In genomic region chr7:45725713-45726112, GRCm38 (mm10) we compare ENCODE assay signal across 34 mouse cellular contexts. TPM values are rescaled to one million over a fixed set of nuclear protein-coding genes. Genes with fewer than 3 reads are reported as not detected.
DNase-seq lines count a peak whose midpoint lies in the region; ATAC-seq lines count a peak whose summit lies in the region.
"Had no signal": no experiment of that assay in that cellular context is flagged by ENCODE, and none has a peak within 500 bp of the region (broad histone marks: within the 10 kb centered on the region; RNA-seq: fewer than 3 reads in every experiment).

Spaca4 (minus strand) TSS chr7:45725813.

- no peaks in the 10 kb centered on the region for H3K27me3 ChIP-seq in heart, embryonic 11.5 days (ENCODE audit: control insufficient read depth, insufficient read depth, low read length)
- H3K27me3 ChIP-seq in embryonic facial prominence, embryonic 10.5 days (replicated peaks; ENCODE audit: low read depth, poor library complexity, severe bottlenecking): no peaks in the 10 kb centered on the region
- H3K27me3 ChIP-seq in limb, embryonic 11.5 days (ENCODE audit: control insufficient read depth, insufficient read depth, low read length): no peaks in the 10 kb centered on the region
- no peaks in the 10 kb centered on the region for H3K27me3 ChIP-seq in kidney, embryonic 14.5 days (ENCODE audit: control insufficient read depth, insufficient read depth, low read length)
- H3K27me3 ChIP-seq: neural tube, embryonic 13.5 days; Patski had no signal

- H3K9ac ChIP-seq in heart, embryonic 11.5 days (ENCODE audit: low read depth, low read length): peak within 1 kb of the TSS; percentile 5; the same call in 1 of the 2 replicates
- 0 out of 2 replicates have a peak within 1 kb of the TSS, but pooled peaks have one; percentile 7 for H3K9ac ChIP-seq in limb, embryonic 11.5 days (ENCODE audit: low read length)
- H3K9ac ChIP-seq in kidney, embryonic 14.5 days (ENCODE audit: low read depth, low read length): no peak within 1 kb of the TSS
- H3K9ac ChIP-seq: liver, postnatal 0 days; neural tube, embryonic 13.5 days had no signal

- H3K4me3 ChIP-seq in heart, embryonic 11.5 days (ENCODE audit: low read depth, low read length): no peak within 1 kb of the TSS
- H3K4me3 ChIP-seq in embryonic facial prominence, embryonic 10.5 days: peak within 1 kb of the TSS; percentile 13; the same call in 1 of the 2 replicates
- H3K4me3 ChIP-seq in limb, embryonic 11.5 days (ENCODE audit: low read depth, low read length): 0 out of 2 replicates have a peak within 1 kb of the TSS, but pooled peaks have one; percentile 5
- no peak within 1 kb of the TSS for H3K4me3 ChIP-seq in kidney, embryonic 14.5 days (ENCODE audit: low read length)
- H3K4me3 ChIP-seq: forebrain, embryonic 10.5 days; left cerebral cortex, adult 2 months; midbrain, embryonic 10.5 days; myocyte; neural tube, embryonic 13.5 days had no signal

- H3K4me1 ChIP-seq in heart, embryonic 11.5 days (ENCODE audit: control insufficient read depth, insufficient read depth, low read length): peaks cover 2% of the 10 kb centered on the region; the same call in 1 of the 2 replicates
- peaks cover 19% of the 10 kb centered on the region for H3K4me1 ChIP-seq in embryonic facial prominence, embryonic 10.5 days
- H3K4me1 ChIP-seq in limb, embryonic 11.5 days (ENCODE audit: control insufficient read depth, insufficient read depth, low read length): peaks cover 4% of the 10 kb centered on the region; the same call in 1 of the 2 replicates
- H3K4me1 ChIP-seq in kidney, embryonic 14.5 days (ENCODE audit: control insufficient read depth, insufficient read depth, low read length): 0 out of 2 replicates have a peak, but pooled peaks cover 2% of the 10 kb centered on the region

- H3K27ac ChIP-seq in heart, embryonic 11.5 days (ENCODE audit: low read depth, low read length): no peak within 1 kb of the TSS
- H3K27ac ChIP-seq in embryonic facial prominence, embryonic 10.5 days (replicated peaks): no peak within 1 kb of the TSS
- H3K27ac ChIP-seq in limb, embryonic 11.5 days (replicated peaks; ENCODE audit: low read depth, low read length): no peak within 1 kb of the TSS
- H3K27ac ChIP-seq in kidney, embryonic 14.5 days (ENCODE audit: low read depth, low read length): no peak within 1 kb of the TSS
- H3K27ac ChIP-seq: forebrain, embryonic 10.5 days; left cerebral cortex, adult 2 months; midbrain, embryonic 10.5 days; neural tube, embryonic 13.5 days had no signal

- no peak for ATAC-seq in heart, embryonic 11.5 days (replicated peaks; ENCODE audit: insufficient number of reproducible peaks, low FRiP score, low TSS enrichment)
- no peak for ATAC-seq in limb, embryonic 11.5 days (ENCODE audit: insufficient number of reproducible peaks, low FRiP score, low TSS enrichment, low read depth)
- ATAC-seq in kidney, embryonic 14.5 days (ENCODE audit: low FRiP score, low TSS enrichment): no peak
- ATAC-seq: CD4-positive, CD25-positive, alpha-beta regulatory T cell, adult 4 months; forebrain, embryonic 16.5 days; hindbrain, embryonic 16.5 days; liver, postnatal 0 days; midbrain, embryonic 16.5 days; Patski had no signal

- WGBS in heart, embryonic 11.5 days (ENCODE audit: insufficient replicate concordance): 88% methylated on average over 11 of the region's 11 CpGs
- WGBS in embryonic facial prominence, embryonic 10.5 days: 92% methylated on average over 11 of the region's 11 CpGs
- 90% methylated on average over 11 of the region's 11 CpGs for WGBS in limb, embryonic 11.5 days
- WGBS in kidney, embryonic 14.5 days: 93% methylated on average over 11 of the region's 11 CpGs

- no peak within 1 kb of the TSS for H3K4me2 ChIP-seq in heart, embryonic 11.5 days
- no peak within 1 kb of the TSS for H3K4me2 ChIP-seq in limb, embryonic 11.5 days (ENCODE audit: low read depth, severe bottlenecking)
- no peak within 1 kb of the TSS for H3K4me2 ChIP-seq in kidney, embryonic 14.5 days (replicated peaks; ENCODE audit: low read depth, low read length)
- H3K4me2 ChIP-seq: liver, embryonic 11.5 days; neural tube, embryonic 13.5 days had no signal

- DNase-seq in heart, postnatal 36 days: no peak
- no peak for DNase-seq in embryonic facial prominence, embryonic 10.5 days (ENCODE audit: low spot score)
- no peak for DNase-seq in limb, embryonic 11.5 days (ENCODE audit: low spot score)
- peak; percentile 65 for DNase-seq in testis, postnatal 10 days (ENCODE audit: low spot score)
- DNase-seq in c-Kit-positive CD71-positive TER-119-positive erythroid progenitor cells, embryonic 14.5 days (ENCODE audit: low spot score): no peak
- DNase-seq: cerebellum, adult 9-10 months; gastrocnemius, postnatal 25 days; heart, adult 18-20 months; heart, postnatal 4 days; kidney, adult 2 months; kidney, postnatal 10 days; left cerebral cortex, postnatal 4 days; liver, postnatal 0 days; lung, postnatal 10 days; retina, postnatal 1 day; right cerebral cortex, postnatal 25 days; thymus, postnatal 25 days had no signal

- H3K36me3 ChIP-seq in heart, embryonic 11.5 days (ENCODE audit: control insufficient read depth, insufficient read depth, low read length): peaks cover 30% of the 10 kb centered on the region
- H3K36me3 ChIP-seq in embryonic facial prominence, embryonic 10.5 days (replicated peaks): peaks cover 94% of the 10 kb centered on the region
- H3K36me3 ChIP-seq in limb, embryonic 11.5 days (ENCODE audit: control insufficient read depth, insufficient read depth, low read length): peaks cover 37% of the 10 kb centered on the region
- H3K36me3 ChIP-seq in kidney, embryonic 14.5 days (ENCODE audit: control insufficient read depth, insufficient read depth, low read length): peaks cover 70% of the 10 kb centered on the region

- no peaks in the 10 kb centered on the region for H3K9me3 ChIP-seq in heart, embryonic 11.5 days (replicated peaks; ENCODE audit: control insufficient read depth, low read length)
- no peaks in the 10 kb centered on the region for H3K9me3 ChIP-seq in embryonic facial prominence, embryonic 10.5 days
- H3K9me3 ChIP-seq in limb, embryonic 11.5 days (ENCODE audit: control insufficient read depth, low read length): no peaks in the 10 kb centered on the region
- H3K9me3 ChIP-seq in kidney, embryonic 14.5 days (ENCODE audit: control insufficient read depth, low read length): no peaks in the 10 kb centered on the region
- H3K9me3 ChIP-seq: forebrain, embryonic 10.5 days; midbrain, embryonic 10.5 days; neural tube, embryonic 13.5 days had no signal

- intact Hi-C loops in heart, postnatal 36 days (cut with DNase I): no loop called here

RNA-seq across cellular contexts. Expression of gene Spaca4, which starts in this region (rescaled TPM):
- polyA plus RNA-seq in heart, embryonic 11.5 days (2014; fragmentation: Nextera tagmentation; extraction: Ambion mirVana): not detected in 2 replicates
- total RNA-seq in heart, postnatal 36 days (2021): not detected
- polyA plus RNA-seq in embryonic facial prominence, embryonic 10.5 days (2016; fragmentation: Nextera tagmentation; extraction: Ambion mirVana): 0.22 TPM in 1 of 2 replicates, not detected in the other
- not detected in 2 replicates for polyA plus RNA-seq in limb, embryonic 11.5 days (2014; fragmentation: Nextera tagmentation; extraction: Ambion mirVana)
- polyA plus RNA-seq in kidney, embryonic 14.5 days (2014; fragmentation: Nextera tagmentation; extraction: Ambion mirVana): 0.29 TPM in 1 of 2 replicates, not detected in the other
- total RNA-seq: adrenal gland, adult 2 months; gastrocnemius, postnatal 25 days; heart, adult 18-20 months; heart, postnatal 4 days; layer of hippocampus, postnatal 10 days; left cerebral cortex, adult 2 months; left cerebral cortex, postnatal 4 days had no signal
- polyA plus RNA-seq: adrenal gland, adult 2 months; CD4-positive, CD25-positive, alpha-beta regulatory T cell, adult 4 months; forebrain, embryonic 16.5 days; heart, embryonic 14.5 days; hindbrain, embryonic 16.5 days; liver, embryonic 11.5 days; liver, postnatal 0 days; midbrain, embryonic 10.5 days; midbrain, embryonic 16.5 days; myocyte; neural tube, embryonic 13.5 days; Patski; spleen, adult 2 months had no signal

Comparison
In these comparisons a context has a peak if more than half of its experiments do, and no peak if none do; other contexts are left out.
1. H3K4me3 ChIP-seq: peak in embryonic facial prominence, embryonic 10.5 days (single experiment) and limb, embryonic 11.5 days (single experiment); none in heart, embryonic 11.5 days (single experiment) and kidney, embryonic 14.5 days (single experiment).